Mouse (Mus musculus): ENCODE results near the gene Hoxa9. TPM values are rescaled to one million over a fixed set of nuclear protein-coding genes. Genes with fewer than 3 reads are reported as not detected.

Hoxa9 gene
- polyA plus RNA-seq, 1 experiment from 2014 or later = not detected

DNA sequence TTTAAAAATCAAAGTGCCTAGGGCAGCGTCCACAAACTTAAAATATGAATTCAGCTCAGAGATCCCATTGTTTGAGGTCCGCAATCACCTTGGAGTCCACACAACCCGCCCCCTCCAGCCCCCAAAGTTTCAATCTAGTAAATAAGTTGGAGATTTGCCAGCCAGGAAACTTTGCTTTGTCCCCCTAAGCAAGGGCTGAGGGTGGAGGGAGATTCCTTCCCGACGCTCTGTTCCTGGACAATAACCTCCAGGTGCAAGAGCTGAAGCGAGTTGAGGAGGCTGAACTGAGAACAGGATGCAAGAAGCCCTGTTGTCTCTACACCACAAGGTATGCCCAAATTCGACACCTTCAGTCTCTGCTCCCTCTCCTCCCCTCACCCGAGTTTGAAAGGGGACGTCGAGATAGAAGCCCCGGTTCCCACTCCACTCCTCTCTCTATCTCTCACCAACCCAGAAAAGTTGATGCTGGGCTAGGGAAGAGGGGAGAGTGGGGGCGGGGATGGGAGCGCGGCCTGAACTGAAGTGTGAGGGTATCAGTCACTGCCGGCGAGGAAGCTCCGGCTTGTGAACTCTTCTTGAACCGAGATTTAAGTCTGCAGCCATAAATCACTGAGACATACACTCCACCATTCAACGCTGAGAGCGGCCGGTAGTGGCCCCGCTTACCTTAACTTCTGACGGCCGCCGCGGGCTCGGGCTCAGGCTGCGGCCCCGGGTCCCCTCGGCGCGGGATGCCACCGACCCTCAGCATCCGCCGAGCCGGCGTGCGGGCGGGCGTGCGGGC lies 55.7 kb downstream of the Hoxa9 start:
- Histone ChIP-seq H3K9me3 (no peaks in the 10 kb centered on the region), H3K4me1 (peaks cover 10% of the 10 kb centered on the region), H3K36me3 (no peaks in the 10 kb centered on the region), H3K27me3 (peaks cover 96% of the 10 kb centered on the region), H3K4me2 (replicated peaks) (no peak overlapping the region), H3K9ac (replicated peaks) (no peak overlapping the region), H3K27ac (replicated peaks) (no peak overlapping the region), H3K4me3 (peak overlapping the region; percentile 13)
- no peak for ATAC-seq (ENCODE audit: low FRiP score, low read depth)
- 1% methylated on average over 41 of the region's 41 CpGs for WGBS

GRCm38 (mm10) chr6:52173648-52174047 lies 57.2 kb downstream of the Hoxa9 start:
- Histone ChIP-seq H3K36me3 (no peaks in the 10 kb centered on the region), H3K4me2 (replicated peaks) (no peak overlapping the region), H3K4me1 (peaks cover 10% of the 10 kb centered on the region), H3K27me3 (peaks cover 93% of the 10 kb centered on the region), H3K9ac (replicated peaks) (no peak overlapping the region), H3K9me3 (no peaks in the 10 kb centered on the region), H3K4me3 (no peak overlapping the region), H3K27ac (replicated peaks) (no peak overlapping the region)
- ATAC-seq (ENCODE audit: low FRiP score, low read depth) = no peak
- WGBS = 2% methylated on average over 4 of the region's 4 CpGs

MicroRNA genes within 50 kb of the gene (microRNA counts, 519-probe panel; counts per million panel counts)
- not detected for microRNA mmu-miR-196b

Small RNAs within 50 kb of the gene (microRNA-seq; reads per million reads assigned to microRNA genes)
- gene Mir196b = 41.8 reads per million, percentile 42 among the genes with 10 or more reads in this experiment

Other genes with a start within 250 kb of the Hoxa9 start
- 6.8 and 7.9 TPM in 2 replicates for gene Skap2, start 218.5 kb downstream of the Hoxa9 start, polyA plus RNA-seq (2016; fragmentation: Nextera tagmentation; extraction: Ambion mirVana)
- gene Hoxa1, start 72.8 kb downstream of the Hoxa9 start, polyA plus RNA-seq (2016; fragmentation: Nextera tagmentation; extraction: Ambion mirVana) = 0.48 and 0.83 TPM in 2 replicates
- 0.13 TPM in 1 of 2 replicates, not detected in the other for gene Hoxa2, start 66.3 kb downstream of the Hoxa9 start, polyA plus RNA-seq (2016; fragmentation: Nextera tagmentation; extraction: Ambion mirVana)
- not detected in 2 replicates for gene 5730596B20Rik, start 53.6 kb downstream of the Hoxa9 start, polyA plus RNA-seq (2016; fragmentation: Nextera tagmentation; extraction: Ambion mirVana)
- not detected in 2 replicates for gene Hoxa4, start 39.3 kb downstream of the Hoxa9 start, polyA plus RNA-seq (2016; fragmentation: Nextera tagmentation; extraction: Ambion mirVana)
- not detected in 2 replicates for gene Hoxa5, start 26.5 kb downstream of the Hoxa9 start, polyA plus RNA-seq (2016; fragmentation: Nextera tagmentation; extraction: Ambion mirVana)
- not detected in 2 replicates for gene Hoxa6, start 22.4 kb downstream of the Hoxa9 start, polyA plus RNA-seq (2016; fragmentation: Nextera tagmentation; extraction: Ambion mirVana)
- 0.09 TPM in 1 of 2 replicates, not detected in the other for gene Hoxa3, start 17.8 kb downstream of the Hoxa9 start, polyA plus RNA-seq (2016; fragmentation: Nextera tagmentation; extraction: Ambion mirVana)
- gene Gm28308, start 17.8 kb downstream of the Hoxa9 start, polyA plus RNA-seq (2016; fragmentation: Nextera tagmentation; extraction: Ambion mirVana) = not detected in 2 replicates
- gene Hoxa7, start 9.2 kb downstream of the Hoxa9 start, polyA plus RNA-seq (2016; fragmentation: Nextera tagmentation; extraction: Ambion mirVana) = not detected in 2 replicates
- gene Hoxa10, start 9.8 kb upstream of the Hoxa9 start, polyA plus RNA-seq (2016; fragmentation: Nextera tagmentation; extraction: Ambion mirVana) = not detected in 2 replicates
- gene Hoxa11, start 14.7 kb upstream of the Hoxa9 start, polyA plus RNA-seq (2016; fragmentation: Nextera tagmentation; extraction: Ambion mirVana) = not detected in 2 replicates
- not detected in 2 replicates for gene Hoxa13, start 29.8 kb upstream of the Hoxa9 start, polyA plus RNA-seq (2016; fragmentation: Nextera tagmentation; extraction: Ambion mirVana)
- gene Evx1, start 82.4 kb upstream of the Hoxa9 start, polyA plus RNA-seq (2016; fragmentation: Nextera tagmentation; extraction: Ambion mirVana) = 0.81 and 0.82 TPM in 2 replicates

Data from midbrain, embryonic 12.5 days (tissue).